Mouse (Mus musculus): ENCODE data around the gene Ier5.

DNA sequence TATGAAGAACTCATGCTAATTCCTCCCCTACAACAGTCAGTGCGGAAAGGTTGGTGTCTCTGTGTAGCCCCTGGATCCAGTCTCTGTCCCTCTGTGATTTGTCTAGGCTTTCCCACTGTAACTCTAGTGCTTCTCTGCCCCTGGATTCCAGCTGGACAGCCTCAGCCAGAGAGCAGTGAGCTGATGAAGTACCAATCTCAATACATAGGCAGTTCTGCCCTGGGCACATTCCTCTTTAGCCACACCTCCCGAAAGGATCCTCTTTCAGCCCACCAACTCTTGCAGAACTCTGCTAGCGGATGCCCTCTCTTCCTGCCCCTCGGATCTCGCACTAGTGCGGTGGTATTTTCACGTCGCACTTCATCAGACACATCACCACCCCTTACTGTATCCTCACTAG lies 35.4 kb upstream of the Ier5 start:
- no peak for TF ChIP-seq POLR2A (IDR thresholded peaks at IDR 0.05; ENCODE audit: insufficient read depth, low read depth, low read length)
- TF ChIP-seq CTCF (IDR thresholded peaks at IDR 0.05; ENCODE audit: insufficient read depth, low read depth, low read length): no peak
